Mouse (Mus musculus): Measurements from ENCODE around the gene Six4.

- TF ChIP-seq POLR2A (IDR thresholded peaks at IDR 0.05; ENCODE audit: extremely low read depth, insufficient read depth, low read length), result no peak
- TF ChIP-seq CTCF (IDR thresholded peaks at IDR 0.05; ENCODE audit: extremely low read depth, insufficient read depth, low read length), result no peak
Measured at GRCm38 (mm10) chr12:73085739-73086630, 27.3 kb downstream of the Six4 start.

Data from cortical plate, adult 2 months (tissue).